In the genomic region with DNA sequence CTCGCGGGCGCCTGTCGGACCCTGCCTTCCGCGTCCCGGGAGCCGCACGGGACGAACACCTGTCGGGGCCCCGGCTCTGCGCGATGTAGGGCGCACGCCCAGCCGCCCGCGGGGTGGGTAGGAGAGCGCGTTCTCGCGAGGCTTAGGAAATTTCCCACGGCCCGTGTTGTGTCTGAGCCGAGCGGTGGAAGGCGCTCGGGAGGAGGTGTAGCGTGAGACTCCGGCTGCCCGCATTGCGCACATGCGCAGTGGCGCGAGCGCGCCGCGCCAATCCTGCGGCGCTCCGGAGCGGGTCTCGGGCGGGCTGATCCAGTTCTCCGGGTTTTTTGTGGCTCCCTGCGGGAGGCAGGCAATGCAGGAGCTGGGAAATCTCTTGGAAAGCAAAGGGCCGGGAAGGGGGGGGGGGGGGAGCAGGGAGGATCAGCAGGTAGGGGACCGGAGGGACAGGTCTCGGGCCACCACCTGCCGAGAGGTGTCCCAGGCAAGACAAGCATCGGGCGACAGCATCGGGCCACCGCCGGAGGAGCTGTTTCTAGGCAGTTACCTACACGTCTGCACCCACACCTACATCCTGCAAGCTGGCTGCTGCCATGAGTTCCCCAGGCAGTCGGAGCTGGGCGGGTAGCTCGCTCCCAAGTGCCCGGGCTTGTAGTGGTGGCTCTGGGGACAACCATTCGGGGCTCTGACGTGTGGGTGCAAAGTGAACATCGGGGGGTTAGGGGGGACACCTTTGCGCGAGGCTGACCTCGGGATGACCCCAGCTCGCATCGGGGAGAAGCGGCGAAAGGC, we compare ENCODE assay signal across 8 mouse cellular contexts.
DNase-seq lines count a peak whose midpoint lies in the region; ATAC-seq lines count a peak whose summit lies in the region.

No protein-coding gene starts in this region.

- ATAC-seq in hindbrain, embryonic 15.5 days (ENCODE audit: low FRiP score, low read depth), result peak; percentile 93

- peak; percentile 93 for DNase-seq in T-cell, adult 2 months (ENCODE audit: low spot score)
- DNase-seq in cerebellum, postnatal 36 days, result peak; percentile 98 to 99
- DNase-seq in frontal cortex, postnatal 36 days (ENCODE audit: low spot score in 2 of 2), result peak; percentile 94 to 96
- peak; percentile 90 for DNase-seq in left cerebral cortex, adult 11 months (ENCODE audit: low spot score)
- DNase-seq in lung, postnatal 4 days, result peak; percentile 98 to 99
- peak; percentile 96 for DNase-seq in retina, postnatal 7 days (ENCODE audit: low read depth, low spot score)
- DNase-seq in urinary bladder, adult 2 months (ENCODE audit: low spot score), result peak; percentile 93

- no peaks in the 10 kb centered on the region for H3K9me3 ChIP-seq in hindbrain, embryonic 15.5 days

- H3K9ac ChIP-seq in hindbrain, embryonic 15.5 days, result peak overlapping the region; percentile 89

- peak overlapping the region; percentile 94 for H3K27ac ChIP-seq in hindbrain, embryonic 15.5 days (replicated peaks)

- under 1% methylated on average over 69 of the region's 72 CpGs for WGBS in hindbrain, embryonic 15.5 days

- no peaks in the 10 kb centered on the region for H3K36me3 ChIP-seq in hindbrain, embryonic 15.5 days

- H3K27me3 ChIP-seq in hindbrain, embryonic 15.5 days, result 0 out of 2 replicates have a peak, but pooled peaks cover 3% of the 10 kb centered on the region

- peaks cover 33% of the 10 kb centered on the region for H3K4me1 ChIP-seq in hindbrain, embryonic 15.5 days (replicated peaks)

- peak overlapping the region; percentile 96 for H3K4me3 ChIP-seq in hindbrain, embryonic 15.5 days

- peak overlapping the region; percentile 83 for H3K4me2 ChIP-seq in hindbrain, embryonic 15.5 days

Comparison
In these comparisons a context has a peak if more than half of its experiments do, and no peak if none do; other contexts are left out.
1. Peak in every context shown above with its lines: DNase-seq, ATAC-seq, H3K4me3 ChIP-seq and H3K27ac ChIP-seq.